Mouse (Mus musculus) embryo, embryonic 11.5 days (tissue): ENCODE results near the gene Sh3bgrl.
"Not testable (repeated sequence)": the region's sequence is repeated elsewhere in the genome, so short reads cannot be mapped to it uniquely, and the experiment has no call there.

Source experiments
- DNase-seq: peaks from one replicate; pipeline ENCODE4 v3.0.0-alpha.2; 2012; ENCODE audit warnings: low read depth, low spot score

Gene Sh3bgrl

GRCm38 (mm10) chrX:109095245-109096242, at the start of gene Sh3bgrl:
TSS of gene Sh3bgrl (plus strand) at chrX:109095365.
- DNase-seq: peak; percentile 64

GRCm38 (mm10) chrX:109047773-109048172, 47.4 kb upstream of the Sh3bgrl start:
- no peak for DNase-seq

DNA sequence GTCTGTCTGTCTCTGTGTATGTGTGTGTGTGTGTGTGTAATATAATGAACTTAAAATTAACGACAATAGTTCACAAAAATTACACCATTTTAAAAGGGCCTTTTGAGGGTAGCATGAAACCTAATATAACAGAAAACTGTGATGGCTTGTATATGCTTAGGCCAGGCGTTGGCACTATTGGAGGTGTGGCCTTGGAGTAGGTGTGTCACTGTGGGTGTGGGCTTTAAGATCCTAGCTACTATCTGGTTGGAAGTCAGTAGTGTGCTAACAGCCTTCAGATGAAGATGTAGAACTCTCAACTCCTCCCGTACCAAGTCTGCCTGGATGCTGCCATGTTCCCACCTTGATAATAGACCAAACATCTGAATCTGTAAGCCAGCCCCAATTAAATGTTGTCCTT, 23.4 kb upstream of the Sh3bgrl start:
- no peak for DNase-seq

DNA sequence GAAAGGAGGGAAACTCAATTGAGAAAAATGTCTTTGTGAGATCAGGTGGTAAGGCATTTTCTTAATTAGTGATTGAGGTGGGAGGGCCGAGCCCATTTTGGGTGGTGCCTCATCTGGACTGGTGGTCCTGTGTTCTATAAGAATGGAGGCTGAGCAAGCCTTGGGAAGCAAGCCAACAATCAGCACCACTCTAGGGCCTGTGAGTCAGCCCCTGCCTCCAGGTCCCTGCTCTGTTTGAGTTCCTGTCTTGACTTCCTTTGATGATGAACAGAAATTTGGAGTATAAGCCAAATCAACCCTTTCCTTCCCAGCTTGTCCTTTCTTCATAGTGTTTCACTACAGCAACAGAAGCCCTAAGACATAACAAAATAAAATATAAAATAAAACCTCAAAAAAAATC, 19.4 kb upstream of the Sh3bgrl start:
- DNase-seq: no peak

GRCm38 (mm10) chrX:109076355-109076754, 18.8 kb upstream of the Sh3bgrl start:
- no peak for DNase-seq

DNA sequence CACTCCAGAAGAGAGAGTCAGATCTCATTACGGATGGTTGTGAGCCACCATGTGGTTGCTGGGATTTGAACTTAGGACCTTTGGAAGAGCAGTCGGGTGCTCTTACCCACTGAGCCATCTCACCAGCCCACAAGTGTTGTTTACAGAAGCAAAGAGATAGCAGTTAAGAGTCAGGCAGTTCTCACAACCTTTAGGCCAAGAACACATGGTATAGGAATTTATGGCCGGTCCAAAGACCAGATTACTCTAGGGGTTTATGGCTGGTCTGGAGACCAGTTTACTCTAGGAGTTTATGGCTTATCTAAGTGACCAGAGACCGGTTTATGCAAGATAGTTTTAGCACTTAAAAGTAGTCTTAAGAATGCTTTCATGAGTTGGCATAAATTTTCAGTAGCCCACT, 15.8 kb upstream of the Sh3bgrl start:
- DNase-seq: not testable (repeated sequence)

GRCm38 (mm10) chrX:109087073-109087472, 8.1 kb upstream of the Sh3bgrl start:
- no peak for DNase-seq

- DNase-seq: no peak
These were observed 365 bp upstream of the Sh3bgrl start for GRCm38 (mm10) chrX:109094800-109095199.

- no peak for DNase-seq
These were observed 3.3 kb downstream of the Sh3bgrl start for GRCm38 (mm10) chrX:109098511-109098910.

DNA sequence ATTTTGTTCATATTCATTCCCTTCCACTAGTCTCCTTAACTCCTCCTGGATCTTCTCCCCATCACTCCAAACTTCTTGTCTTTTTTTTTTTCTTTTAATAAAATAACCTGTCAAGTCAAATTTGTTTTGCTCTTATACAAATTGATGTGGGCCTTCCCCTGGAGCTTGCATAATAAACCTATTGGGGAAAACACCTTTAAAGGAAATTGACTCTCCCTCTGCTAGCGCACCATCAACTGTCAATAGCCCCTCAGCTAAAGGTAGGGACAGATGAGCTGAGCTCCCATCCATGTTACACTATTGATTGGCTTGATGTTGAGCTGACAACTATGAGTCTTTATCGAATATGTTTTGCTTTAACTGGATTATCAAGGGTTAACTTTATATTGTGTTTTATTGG, 5.3 kb downstream of the Sh3bgrl start:
- no peak for DNase-seq

DNA sequence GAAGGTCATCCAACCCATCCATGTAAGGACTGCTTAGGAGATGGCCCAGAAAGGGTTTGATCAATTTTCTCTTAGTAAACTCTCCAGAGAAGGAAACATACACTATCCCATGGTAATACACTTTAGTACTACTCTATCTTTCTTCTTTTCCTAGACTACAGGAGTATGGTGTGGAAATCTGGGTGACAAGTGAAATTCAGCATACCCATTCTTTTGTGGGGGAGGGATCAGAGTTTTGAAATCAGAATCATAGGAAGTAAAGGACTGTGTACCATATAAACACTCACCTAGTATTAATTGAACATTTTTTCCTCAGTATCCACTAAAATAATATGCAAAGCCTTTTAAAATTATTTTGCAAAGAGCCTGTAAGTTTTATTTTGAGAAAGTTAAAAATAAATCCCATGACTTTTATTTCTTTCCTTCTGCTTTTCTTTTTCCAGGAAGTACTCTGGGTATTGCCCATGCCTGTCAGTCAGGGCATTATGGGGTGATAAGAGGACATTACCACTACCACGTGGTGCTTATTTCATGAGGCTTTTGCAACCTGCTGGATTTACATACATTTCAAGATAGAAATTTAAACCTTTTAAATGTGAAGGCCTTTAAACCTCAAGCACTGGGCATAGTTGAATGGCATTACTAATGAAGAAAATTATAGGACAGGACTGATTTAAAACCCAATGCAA, 13.1 kb downstream of the Sh3bgrl start:
- no peak for DNase-seq

DNA sequence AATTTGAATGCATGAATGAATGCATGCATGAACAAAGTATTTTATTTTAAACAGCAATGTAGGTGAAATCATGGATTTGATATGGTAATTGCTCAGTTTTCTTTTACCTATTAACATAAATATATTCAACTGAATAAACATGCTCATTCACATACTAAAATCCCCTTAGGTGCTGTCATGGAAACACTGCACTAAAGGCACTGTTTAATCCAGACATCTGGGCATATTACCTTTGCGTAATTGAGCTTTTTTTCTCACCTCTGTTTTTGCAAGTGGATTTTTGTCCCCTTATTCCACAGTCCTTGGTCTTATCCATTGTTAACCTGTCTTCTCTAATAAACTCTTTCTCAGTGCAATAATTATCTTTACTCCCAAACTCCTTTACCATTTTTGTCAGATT, 17.7 kb downstream of the Sh3bgrl start:
- DNase-seq: no peak

GRCm38 (mm10) chrX:109113401-109114280, 18.5 kb downstream of the Sh3bgrl start:
- no peak for DNase-seq

GRCm38 (mm10) chrX:109119829-109120826, 25.0 kb downstream of the Sh3bgrl start:
- DNase-seq: no peak

DNA sequence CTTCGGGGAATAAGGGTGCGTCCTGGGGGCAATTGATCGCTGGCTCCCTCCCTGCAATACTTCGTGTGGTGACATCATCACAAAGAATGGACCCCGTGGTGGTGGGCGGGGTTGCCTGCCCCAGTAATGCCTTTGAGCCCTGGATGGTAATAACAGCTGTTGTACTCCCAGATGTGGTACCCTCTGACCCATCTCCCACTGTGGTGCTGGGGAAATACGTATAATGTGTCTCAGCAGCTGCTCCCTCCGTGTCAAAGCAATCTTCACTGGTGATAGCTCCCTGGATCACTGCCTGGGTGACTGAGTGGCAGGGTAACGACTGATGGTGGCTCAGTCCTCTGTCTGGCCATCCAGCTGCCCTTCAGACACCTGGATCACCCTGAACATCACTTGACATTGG, 26.0 kb downstream of the Sh3bgrl start:
- no peak for DNase-seq

DNA sequence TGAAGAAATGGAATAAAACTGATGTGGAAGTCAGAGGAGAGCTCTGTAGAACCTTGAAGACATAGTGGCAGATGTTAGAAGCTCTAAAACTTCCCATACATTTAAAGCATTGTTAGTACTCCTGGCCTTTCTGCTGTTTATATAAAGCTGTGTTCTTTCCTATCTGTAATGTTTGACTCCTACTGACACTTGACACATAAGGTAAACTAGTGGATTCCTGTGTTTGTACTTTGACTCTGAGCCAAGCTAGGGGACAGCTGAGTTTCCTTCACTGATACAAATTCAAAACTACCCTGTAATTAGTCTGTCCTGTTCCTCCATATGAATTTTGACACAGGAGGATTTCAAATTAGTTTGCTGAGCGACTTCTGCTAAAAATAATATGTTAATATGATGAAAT, 27.5 kb downstream of the Sh3bgrl start:
- DNase-seq: no peak

- no peak for DNase-seq
These were observed 28.6 kb downstream of the Sh3bgrl start for GRCm38 (mm10) chrX:109123762-109124161.

DNA sequence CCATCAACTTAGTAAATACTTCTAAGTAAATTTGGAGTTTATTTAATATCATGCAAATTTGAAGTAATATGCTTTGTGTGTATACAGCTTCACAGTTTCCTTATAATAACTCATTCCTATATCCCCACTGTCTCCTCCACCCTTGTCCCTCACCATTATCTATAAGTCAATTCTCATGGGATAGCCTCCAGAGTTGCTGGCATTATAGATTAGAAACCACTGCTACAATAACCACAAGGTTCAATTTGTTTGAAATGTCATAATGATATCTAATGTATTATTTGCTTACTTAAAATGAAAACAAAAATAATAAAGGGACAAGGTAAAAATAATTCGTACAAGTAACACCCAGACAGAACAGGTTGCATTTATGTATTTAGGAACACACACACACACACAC, 31.7 kb downstream of the Sh3bgrl start:
- DNase-seq: no peak

GRCm38 (mm10) chrX:109127551-109128088, 32.5 kb downstream of the Sh3bgrl start:
- DNase-seq: no peak

GRCm38 (mm10) chrX:109130066-109130465, 34.9 kb downstream of the Sh3bgrl start:
- no peak for DNase-seq
